Mouse (Mus musculus) frontal cortex, postnatal 36 days (tissue): Measurements from ENCODE around the gene Nxpe2.
"Not testable (repeated sequence)": the region's sequence is repeated elsewhere in the genome, so short reads cannot be mapped to it uniquely, and the experiment has no call there.

Experiments used
- DNase-seq, 2 experiments: peaks; one replicate each; pipeline ENCODE4 v3.0.0; 2022; ENCODE audit warnings: low spot score in 2 of 2

Nxpe2 gene

DNA sequence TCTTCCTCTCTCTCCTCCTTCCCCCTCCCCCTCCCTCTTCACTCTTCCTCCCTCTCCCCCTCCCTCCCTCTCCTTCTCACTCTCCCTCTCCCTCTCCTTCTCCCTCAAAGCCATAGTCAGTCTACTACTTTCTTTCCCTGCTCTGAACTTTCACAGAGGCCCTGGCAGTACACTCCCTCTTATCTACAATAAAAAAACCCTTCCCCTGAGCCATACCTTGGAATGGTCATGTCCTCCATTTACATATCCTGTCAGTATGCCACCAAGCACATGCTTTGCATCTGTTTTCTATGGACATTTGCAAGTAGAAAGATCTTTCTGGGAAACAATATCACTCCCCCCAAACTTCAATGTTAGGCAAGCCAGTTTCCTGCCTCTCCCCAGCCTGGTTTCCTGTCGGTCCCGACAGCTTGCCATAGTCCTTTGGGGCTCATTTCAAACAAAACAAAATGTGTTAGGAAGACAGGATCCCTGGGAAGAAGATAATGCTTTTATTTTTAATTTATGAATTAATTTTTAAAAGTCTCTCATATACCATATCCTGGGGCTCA, at the start of gene Nxpe2:
Gene Nxpe2, minus strand, starts transcription at position 307 of the 551 bp plus-strand sequence.
- DNase-seq: no peak

DNA sequence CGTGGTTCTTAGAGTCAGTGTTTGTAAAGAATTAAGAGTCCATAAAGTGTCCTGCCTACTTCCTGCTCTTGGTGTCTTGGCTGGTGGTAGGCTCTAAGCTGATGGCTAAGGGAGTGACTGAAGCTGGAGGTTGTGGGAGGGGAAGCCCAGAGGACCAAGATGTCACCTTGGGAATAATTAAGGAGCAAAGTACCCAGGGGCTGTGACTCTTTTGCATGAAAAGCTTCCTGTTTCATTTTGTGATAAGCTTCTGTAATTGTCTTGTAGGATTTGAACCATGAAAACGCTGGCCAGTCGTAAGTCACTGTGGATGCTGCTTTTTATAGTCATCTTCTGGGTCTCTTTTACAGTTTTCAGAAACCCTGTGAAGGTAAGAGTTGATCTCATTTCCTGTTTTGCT, 36.7 kb upstream of the Nxpe2 start:
- DNase-seq: no peak

DNA sequence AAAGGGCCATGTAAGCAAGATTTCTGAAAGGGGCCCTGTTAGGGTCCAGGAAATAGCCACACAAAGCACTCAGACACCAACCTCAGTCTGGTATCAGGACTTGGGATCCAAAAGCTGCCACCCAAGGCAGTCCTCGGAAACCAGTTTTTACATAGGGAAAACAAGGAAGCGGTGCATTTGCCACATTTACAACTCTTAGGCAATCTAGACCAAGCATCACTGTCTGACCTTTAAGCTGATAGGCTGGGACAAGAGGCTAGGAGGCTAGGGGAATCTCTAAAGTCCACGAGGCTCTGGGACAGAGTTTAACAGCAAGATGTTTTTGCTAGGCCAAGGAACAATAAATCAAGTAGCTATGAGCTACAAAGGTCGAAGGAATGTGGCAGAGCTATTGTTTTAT, 35.2 kb upstream of the Nxpe2 start:
- no peak for DNase-seq

DNA sequence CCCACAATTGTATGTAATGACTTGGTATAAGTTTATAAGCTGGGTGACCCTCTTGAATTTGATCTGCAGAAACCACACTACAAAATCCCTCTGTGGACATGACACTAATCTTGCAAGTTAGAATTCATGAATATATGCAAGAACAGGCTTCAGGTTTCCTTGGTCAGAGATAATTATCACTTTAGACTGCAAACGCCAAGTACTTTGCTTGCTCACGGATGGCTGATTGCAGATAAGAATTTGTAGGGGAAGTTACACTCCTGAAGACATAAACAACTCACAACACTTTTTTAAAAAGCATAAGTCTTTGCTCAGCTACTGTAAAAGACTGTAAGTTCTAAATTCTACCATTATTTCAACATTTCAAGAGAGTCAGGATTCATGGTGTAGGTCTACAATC, 21.1 kb upstream of the Nxpe2 start:
- DNase-seq: no peak

DNA sequence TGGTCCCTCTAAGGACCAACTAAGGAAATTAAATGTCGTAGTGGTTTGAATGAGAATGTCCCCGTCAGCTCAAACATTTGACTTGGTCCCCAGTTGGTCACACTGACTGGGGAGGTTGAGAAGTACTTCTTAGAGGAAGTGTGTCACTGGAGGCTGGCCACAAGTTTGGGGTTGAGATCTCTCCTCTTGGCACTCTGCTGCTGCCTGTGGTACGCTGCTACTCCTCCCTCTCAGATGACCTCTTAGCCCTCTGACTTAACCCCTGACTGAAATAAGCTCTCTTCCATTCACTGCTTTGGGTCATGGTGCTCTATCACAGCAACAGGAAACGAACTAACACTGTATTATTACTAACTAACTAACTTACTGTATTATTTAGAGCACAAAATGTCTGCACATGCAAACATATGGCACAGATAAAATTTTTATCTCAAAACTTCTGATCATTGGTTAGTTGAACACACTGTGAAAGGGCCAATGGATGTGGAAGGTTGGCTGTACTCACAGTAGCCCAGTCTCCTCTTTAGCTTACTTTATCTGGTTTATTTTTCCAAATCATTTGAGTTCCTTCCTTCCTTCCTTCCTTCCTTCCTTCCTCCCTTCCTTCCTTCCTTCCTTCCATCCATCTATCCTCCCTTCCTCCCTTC, 20.1 kb upstream of the Nxpe2 start:
- no peak for DNase-seq

GRCm38 (mm10) chr9:48362743-48363142, 9.5 kb upstream of the Nxpe2 start:
- no peak for DNase-seq

- DNase-seq: no peak
These were observed 8.8 kb upstream of the Nxpe2 start for GRCm38 (mm10) chr9:48361815-48362631.

GRCm38 (mm10) chr9:48360826-48361225, 7.6 kb upstream of the Nxpe2 start:
- DNase-seq: no peak

- DNase-seq: no peak
These were observed 3.8 kb upstream of the Nxpe2 start for GRCm38 (mm10) chr9:48357097-48357496.

GRCm38 (mm10) chr9:48354793-48355192, 1.5 kb upstream of the Nxpe2 start:
- peak; percentile 70 to 77 for DNase-seq

- DNase-seq: no peak
These were observed 868 bp upstream of the Nxpe2 start for GRCm38 (mm10) chr9:48354122-48354521.

DNA sequence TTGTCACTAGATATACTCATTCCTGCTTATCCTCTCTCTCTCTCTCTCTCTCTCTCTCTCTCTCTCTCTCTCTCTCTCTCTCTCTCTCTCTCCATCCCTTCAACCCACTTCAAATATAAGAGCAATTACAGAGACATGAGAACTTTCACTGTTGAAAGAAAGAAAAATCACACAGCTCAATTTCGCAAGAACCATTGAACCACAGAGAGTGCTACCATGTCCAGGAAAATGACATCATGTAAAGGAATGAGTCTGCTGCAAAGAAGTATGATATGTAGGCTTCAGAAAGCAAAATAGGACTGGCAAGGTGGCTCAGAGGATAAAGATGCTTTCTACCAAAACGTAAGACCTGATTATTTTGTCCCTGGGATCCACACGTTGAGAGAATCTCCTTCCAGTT, 7.4 kb downstream of the Nxpe2 start:
- no peak for DNase-seq

- DNase-seq: no peak
These were observed 7.8 kb downstream of the Nxpe2 start for GRCm38 (mm10) chr9:48345456-48345855.

DNA sequence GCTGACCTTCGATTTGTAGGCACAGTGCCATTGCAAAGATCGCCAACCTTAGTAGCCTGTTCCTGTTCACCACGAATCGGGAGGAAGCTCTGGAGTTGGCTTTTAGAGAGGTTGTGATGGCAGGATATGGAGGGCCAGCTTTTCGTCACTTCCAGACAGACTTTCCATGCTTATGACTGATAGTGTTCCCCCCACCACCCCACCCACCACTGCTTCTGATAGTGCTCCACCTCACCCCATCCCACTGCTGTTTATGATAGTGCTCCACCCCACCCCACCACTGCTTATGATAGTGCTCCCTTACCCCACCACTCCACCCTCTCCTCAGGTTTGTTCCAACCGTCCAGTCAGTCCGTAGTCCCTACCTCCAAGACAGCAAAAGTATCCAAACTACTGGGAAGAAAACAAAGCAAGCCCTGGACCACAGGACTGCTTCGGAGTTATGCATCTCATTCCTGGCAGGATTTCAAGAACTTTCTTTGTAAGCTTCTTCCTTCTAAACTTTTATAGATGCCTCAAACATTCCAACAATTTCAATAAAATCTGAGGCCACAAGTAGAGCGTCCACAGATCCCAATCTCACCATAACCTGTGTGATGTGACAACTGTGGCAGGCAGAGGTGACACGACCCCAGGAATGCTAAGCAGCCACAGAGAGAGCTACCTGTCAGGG, 12.4 kb downstream of the Nxpe2 start:
- DNase-seq: no peak

DNA sequence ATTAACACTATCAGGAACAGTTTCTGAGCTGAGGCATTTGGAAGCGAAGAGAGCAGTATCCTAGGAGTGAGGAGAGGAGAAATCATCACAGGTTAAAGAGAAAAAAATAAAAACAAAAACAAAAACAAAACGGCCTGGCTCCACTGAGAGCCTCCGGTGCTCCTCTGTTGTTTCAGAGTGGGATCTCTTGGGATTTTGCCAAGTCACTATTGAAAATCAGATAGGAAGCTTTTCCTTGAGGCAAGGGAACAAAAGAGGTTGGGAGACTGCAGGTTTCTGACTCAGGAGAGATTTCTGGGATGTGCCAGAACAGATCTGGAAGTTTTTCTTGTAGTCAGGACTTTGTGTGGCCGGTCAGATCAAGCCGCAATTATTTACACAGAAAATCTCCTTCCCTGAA, 13.7 kb downstream of the Nxpe2 start:
- DNase-seq: no peak

GRCm38 (mm10) chr9:48338783-48339455, 14.3 kb downstream of the Nxpe2 start:
- no peak for DNase-seq

DNA sequence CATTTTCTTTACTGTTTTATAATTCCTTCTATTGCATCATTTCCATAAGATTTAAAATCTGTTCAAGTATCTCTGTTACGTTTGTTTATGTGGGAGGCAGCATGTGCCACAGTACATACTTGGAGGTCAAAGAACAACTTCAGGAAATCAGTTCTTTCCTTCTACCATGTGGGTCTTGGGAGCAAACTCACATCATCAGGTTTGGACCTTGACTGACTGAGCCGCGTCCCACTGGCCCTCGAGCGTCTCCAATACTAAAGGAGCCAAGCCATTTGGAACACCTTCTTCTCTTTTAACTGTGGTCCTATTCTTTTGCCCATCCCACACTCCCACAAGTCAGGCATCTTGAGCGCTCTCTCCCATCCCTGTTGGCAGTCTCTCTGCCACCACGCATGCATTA, 23.7 kb downstream of the Nxpe2 start:
- DNase-seq: no peak

DNA sequence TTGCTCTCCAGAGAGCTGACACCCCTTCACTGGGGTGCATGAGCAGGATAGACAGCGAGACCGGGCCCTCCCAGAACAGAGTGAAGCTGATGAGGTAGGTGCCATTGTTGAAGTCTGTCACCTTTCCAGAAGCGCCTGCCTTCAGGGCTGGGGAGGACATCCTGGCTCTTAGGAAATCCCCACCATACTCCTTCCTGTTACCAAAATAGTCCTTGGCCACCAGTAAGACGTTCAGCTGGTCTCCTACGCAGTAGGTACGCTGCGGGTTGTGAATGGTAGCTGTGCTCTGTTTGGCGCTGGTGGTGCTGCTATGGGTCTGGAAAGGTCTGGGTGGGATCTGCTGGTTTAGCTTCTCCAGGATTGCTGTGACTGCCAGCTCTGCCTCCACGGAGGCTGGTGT, 26.9 kb downstream of the Nxpe2 start:
- DNase-seq: no peak

DNA sequence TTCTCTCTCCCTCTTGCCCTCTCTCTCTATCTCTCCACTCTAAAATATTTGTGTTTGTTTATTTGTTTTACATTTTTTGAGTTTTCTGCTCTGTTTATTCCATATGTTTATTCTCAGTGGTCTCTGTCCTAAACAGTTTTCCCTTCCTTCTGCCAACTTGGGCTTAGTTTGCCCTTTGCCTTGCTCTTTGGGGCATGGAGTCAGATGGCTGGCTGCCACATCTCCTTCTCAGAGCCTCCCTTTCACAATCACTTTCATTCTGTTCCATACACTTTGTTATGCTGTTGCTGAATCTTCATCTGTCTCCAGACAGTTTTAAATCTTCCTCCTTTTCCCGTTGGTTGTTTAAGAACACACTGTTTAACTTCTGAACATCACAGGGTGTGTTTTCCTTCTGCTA, 37.4 kb downstream of the Nxpe2 start:
- DNase-seq: no peak

DNA sequence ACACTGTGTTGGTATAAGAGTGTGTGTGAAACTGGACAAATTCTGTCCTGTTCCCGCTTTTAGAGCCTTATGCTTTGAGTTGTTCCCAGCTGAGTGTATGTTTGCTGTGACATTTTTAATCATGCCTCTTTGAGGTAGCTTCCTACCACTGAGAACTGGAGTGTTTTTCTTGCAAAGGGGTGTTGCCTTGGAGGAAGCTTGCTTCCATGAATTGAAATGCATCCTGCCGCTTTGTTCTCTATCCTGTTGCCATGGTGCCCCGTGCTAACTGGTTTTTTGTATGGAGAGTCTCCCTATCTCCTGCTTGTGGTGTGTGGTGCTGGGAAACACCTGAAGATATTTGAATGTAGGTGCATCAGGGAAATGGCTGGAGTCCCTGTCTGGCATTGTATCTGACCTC, 39.1 kb downstream of the Nxpe2 start:
- DNase-seq: peak in 1 of 2 experiments; percentile 6

DNA sequence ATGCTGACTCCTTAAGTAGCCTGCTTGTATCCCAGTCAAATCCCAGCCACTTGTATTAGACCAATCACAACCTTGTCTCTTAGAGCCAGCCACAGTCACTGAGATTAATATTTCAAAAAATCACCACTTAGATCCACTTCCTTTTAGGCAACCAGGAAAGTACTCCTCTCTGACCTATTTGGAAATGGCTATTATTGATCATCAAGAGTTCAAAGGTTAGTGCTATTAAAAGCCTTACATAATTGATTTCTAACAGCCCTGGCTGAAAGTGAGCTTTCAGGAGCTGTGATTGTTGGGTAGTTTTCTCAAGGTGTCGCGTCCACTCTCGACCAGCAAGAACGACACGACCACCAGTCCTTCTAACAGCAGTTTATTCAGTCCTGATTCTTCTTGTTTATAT, 42.0 kb downstream of the Nxpe2 start:
- no peak for DNase-seq

DNA sequence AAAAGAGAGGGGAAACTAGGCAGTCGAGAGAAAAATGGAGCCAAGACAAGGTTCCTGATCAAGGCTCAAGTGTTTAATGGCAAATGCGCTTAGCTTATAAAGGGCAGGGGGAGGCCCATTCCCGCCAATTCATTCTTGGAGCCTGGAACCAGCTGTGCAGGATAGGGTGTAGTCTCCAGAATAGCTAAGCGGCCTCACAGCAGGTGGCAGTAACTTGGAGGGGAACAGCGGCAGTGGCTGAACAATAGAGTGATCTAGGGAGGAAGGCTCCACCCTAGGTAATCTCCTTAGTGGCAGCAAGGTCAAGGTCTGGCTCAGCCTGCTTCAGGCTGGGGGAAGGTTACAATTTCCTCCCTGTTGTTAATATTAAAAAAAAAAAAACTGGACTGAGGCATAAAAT, 49.7 kb downstream of the Nxpe2 start:
- DNase-seq: not testable (repeated sequence)
